14 mouse cellular contexts compared by ENCODE assay signal in genomic region chr5:87772151-87772550, GRCm38 (mm10). TPM values are rescaled to one million over a fixed set of nuclear protein-coding genes. Genes with fewer than 3 reads are reported as not detected.
"Had no signal": no experiment of that assay in that cellular context is flagged by ENCODE, and none has a peak within 500 bp of the region (broad histone marks: within the 10 kb centered on the region; RNA-seq: fewer than 3 reads in every experiment).

No protein-coding gene starts in this region.

RNA-seq across cellular contexts. Expression of gene Csn1s2a, which starts 2.2 kb away (rescaled TPM):
- total RNA-seq: neutrophil, adult 5-6 weeks had no signal
- polyA plus RNA-seq: neural tube, embryonic 13.5 days; neural tube, embryonic 14.5 days; neural tube, embryonic 15.5 days; small intestine, adult 2 months; spleen, adult 2 months; stomach, embryonic 14.5 days; stomach, embryonic 15.5 days; stomach, embryonic 16.5 days; testis, adult 2 months; urinary bladder, adult 2 months had no signal

RNA-seq across cellular contexts. Expression of gene Csn1s2b, which starts 35.7 kb away (rescaled TPM):
- polyA plus RNA-seq: neural tube, embryonic 13.5 days; neural tube, embryonic 14.5 days; small intestine, adult 2 months; spleen, adult 2 months; stomach, embryonic 14.5 days; stomach, embryonic 15.5 days; stomach, embryonic 16.5 days; thymus, adult 2 months; thymus, postnatal 0 days; urinary bladder, adult 2 months had no signal

RNA-seq across cellular contexts. Expression of gene Prr27, which starts 53.3 kb away (rescaled TPM):
- total RNA-seq: neutrophil, adult 5-6 weeks had no signal
- polyA plus RNA-seq: neural tube, embryonic 13.5 days; neural tube, embryonic 14.5 days; neural tube, embryonic 15.5 days; small intestine, adult 2 months; spleen, adult 2 months; stomach, embryonic 14.5 days; stomach, embryonic 15.5 days; stomach, embryonic 16.5 days; stomach, postnatal 0 days; thymus, adult 2 months; thymus, postnatal 0 days; urinary bladder, adult 2 months had no signal
